Mouse (Mus musculus) midbrain, embryonic 15.5 days (tissue): ENCODE measurements around the gene Stx8. TPM values are rescaled to one million over a fixed set of nuclear protein-coding genes. Genes with fewer than 3 reads are reported as not detected.
A peak's percentile ranks its signal among the peaks of the same experiment; 100 is the strongest.

Experiments used
- ATAC-seq: fragments of 200-750 bp; cut with Nextera tagmentation; replicated peaks from 2 replicates; pipeline ENCODE4 v1.8.0; 2017; ENCODE audit warnings: moderate TSS enrichment
- H3K27ac ChIP-seq: fragments of 300-500 bp; sonication (generic); 2 replicates; pipeline ENCODE4 v1.5.1; 2015; ENCODE audit warnings: mild to moderate bottlenecking, inconsistent platforms
- H3K27me3 ChIP-seq: fragments of 300-500 bp; sonication (generic); replicated peaks from 2 replicates; pipeline ENCODE4 v1.6.1; 2015; ENCODE audit warnings: inconsistent platforms
- H3K36me3 ChIP-seq: fragments of 300-500 bp; sonication (generic); replicated peaks from 2 replicates; pipeline ENCODE4 v1.6.1; 2015; ENCODE audit warnings: inconsistent platforms
- H3K4me1 ChIP-seq: fragments of 300-500 bp; sonication (generic); 2 replicates; pipeline ENCODE4 v1.6.1; 2015; ENCODE audit warnings: inconsistent platforms
- H3K4me2 ChIP-seq: fragments of 300-500 bp; sonication (generic); 2 replicates; pipeline ENCODE4 v1.6.1; 2015; ENCODE audit warnings: inconsistent platforms, mild to moderate bottlenecking, moderate library complexity
- H3K4me3 ChIP-seq: fragments of 300-500 bp; sonication (generic); 2 replicates; pipeline ENCODE4 v1.5.1; 2015; ENCODE audit warnings: mild to moderate bottlenecking, inconsistent platforms
- H3K9ac ChIP-seq: fragments of 300-500 bp; sonication (generic); 2 replicates; pipeline ENCODE4 v1.6.1; 2015; ENCODE audit warnings: mild to moderate bottlenecking, inconsistent platforms
- H3K9me3 ChIP-seq: fragments of 300-500 bp; sonication (generic); 2 replicates; pipeline ENCODE4 v1.6.1; 2016; ENCODE audit warnings: inconsistent platforms
- WGBS: fragments of 180-500 bp; shearing (Covaris S2); methylation state at CpG from one replicate; pipeline ENCODE4 v1.1.7; 2015; ENCODE audit warnings: mixed read lengths; 5-methylcytosine and 5-hydroxymethylcytosine counted together
- polyA plus RNA-seq: library from polyadenylated mRNA; unstranded; fragments of >200 nt; fragmentation: Nextera tagmentation; extraction: Ambion mirVana; gene quantifications from 2 replicates; pipeline ENCODE4 v1.2.1, GENCODE M21; 2015

Gene Stx8
- polyA plus RNA-seq, 1 experiment from 2014 or later, result 60.8 TPM

DNA sequence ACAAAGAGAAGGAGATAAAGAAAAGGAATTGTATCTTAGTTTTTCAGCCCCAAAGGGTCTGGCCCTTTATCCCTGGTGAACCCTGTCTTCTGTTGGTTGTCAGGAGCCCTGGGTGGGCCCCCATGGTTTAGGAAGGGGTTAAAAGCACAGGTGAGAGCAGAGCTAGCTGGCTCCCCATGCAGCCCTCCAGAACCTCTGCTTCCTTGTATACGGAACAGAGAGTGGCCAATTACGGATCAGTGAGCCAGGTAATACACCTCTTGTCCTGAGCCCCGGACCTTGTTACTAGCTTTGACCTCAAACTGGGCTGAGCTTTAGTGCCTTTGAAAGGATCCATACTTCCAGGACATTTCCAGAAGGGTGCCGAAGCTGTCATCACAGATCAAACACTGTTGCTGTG is 234.5 kb downstream of the Stx8 start:
- H3K4me2 ChIP-seq, result no peak overlapping the region
- 0 out of 2 replicates have a peak, but pooled peaks cover 4% of the 10 kb centered on the region for H3K27me3 ChIP-seq
- no peaks in the 10 kb centered on the region for H3K36me3 ChIP-seq
- no peak for ATAC-seq
- H3K9me3 ChIP-seq, result no peaks in the 10 kb centered on the region
- no peak overlapping the region for H3K4me3 ChIP-seq
- 86% methylated on average over 4 of the region's 4 CpGs for WGBS
- peaks cover 14% of the 10 kb centered on the region; the same call in 1 of the 2 replicates for H3K4me1 ChIP-seq
- no peak overlapping the region for H3K9ac ChIP-seq
- H3K27ac ChIP-seq, result no peak overlapping the region

DNA sequence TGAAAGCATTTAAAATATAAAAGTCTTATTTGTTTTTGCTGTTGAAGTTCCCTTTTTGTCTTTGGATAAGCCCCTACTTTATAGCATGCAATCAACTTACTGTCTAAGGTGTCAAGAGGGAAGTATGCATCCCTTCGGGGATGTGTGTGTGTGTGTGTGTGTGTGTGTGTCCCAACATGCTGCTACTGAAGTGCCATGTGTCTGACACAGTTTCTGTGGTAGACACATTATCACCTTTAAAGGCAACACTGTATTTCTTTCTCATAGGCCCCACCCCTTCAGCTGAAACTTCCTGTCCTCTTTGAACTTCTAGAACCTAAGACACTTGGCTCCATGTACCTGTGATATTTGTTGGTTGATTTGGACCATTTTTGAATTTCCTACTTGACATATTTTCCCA is 235.1 kb downstream of the Stx8 start:
- Histone ChIP-seq H3K27ac (no peak overlapping the region), H3K27me3 (0 out of 2 replicates have a peak, but pooled peaks cover 4% of the 10 kb centered on the region), H3K9ac (no peak overlapping the region), H3K4me1 (peaks cover 9% of the 10 kb centered on the region; the same call in 1 of the 2 replicates), H3K9me3 (no peaks in the 10 kb centered on the region), H3K4me2 (no peak overlapping the region), H3K4me3 (no peak overlapping the region), H3K36me3 (no peaks in the 10 kb centered on the region)
- 65% methylated on average over 1 of the region's 1 CpGs for WGBS
- ATAC-seq, result no peak

DNA sequence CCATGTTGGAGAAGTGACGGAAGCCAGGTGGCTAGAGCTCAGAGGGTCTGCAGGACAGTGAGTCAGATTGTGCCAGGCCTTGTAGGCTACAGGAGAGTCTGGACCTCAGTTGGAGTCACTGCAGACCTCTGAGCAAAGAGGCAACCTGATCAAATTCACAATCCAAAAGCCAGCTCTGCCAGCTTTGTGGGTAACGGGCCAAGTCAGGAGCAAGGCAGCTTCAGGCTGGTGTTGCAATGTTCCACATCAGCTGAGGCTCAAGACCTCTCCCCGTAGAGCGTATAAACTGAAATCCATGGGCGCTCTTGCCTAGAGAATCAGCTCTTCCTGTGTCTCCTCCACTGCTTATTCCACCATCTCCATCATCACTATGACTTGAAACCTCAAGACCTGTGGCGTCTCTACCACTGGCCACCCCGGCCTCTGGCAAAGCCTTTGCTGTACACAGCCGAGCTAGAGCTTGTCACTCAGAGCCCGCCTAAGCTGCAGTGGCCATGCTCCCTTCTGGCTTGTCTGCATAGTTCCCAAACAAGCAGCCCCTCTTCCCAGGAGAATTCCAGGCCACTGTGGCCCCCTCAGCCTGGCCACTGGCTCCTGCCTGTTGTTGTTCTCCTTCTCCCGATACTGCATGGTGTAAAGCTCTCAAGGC is 235.9 kb downstream of the Stx8 start:
- Histone ChIP-seq H3K9me3 (no peaks in the 10 kb centered on the region), H3K4me1 (peaks cover 9% of the 10 kb centered on the region; the same call in 1 of the 2 replicates), H3K27me3 (0 out of 2 replicates have a peak, but pooled peaks cover 4% of the 10 kb centered on the region), H3K9ac (no peak overlapping the region), H3K4me2 (no peak overlapping the region), H3K36me3 (no peaks in the 10 kb centered on the region), H3K4me3 (no peak overlapping the region), H3K27ac (0 out of 2 replicates have a peak overlapping the region, but pooled peaks have one; percentile 5)
- WGBS, result 78% methylated on average over 10 of the region's 10 CpGs
- no peak for ATAC-seq

DNA sequence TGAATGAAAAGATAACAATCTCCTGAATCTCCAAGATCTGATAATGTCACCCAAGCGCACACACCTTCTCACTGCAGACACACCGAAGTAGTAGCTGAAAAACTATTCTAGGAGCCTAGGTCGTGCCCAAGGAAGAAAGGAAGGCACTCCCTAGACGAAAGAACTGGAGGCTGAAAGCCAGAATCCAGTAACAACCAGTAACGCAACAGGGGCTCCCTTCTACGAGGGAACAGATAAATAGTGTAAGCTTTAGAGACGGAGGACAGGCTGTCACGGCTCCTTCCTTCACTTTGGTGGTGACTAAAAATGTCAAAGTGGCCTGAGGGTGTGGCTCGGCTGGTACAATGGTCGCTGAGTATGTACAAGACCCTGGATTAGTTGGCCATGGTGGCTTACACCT is 236.6 kb downstream of the Stx8 start:
- Histone ChIP-seq H3K36me3 (no peaks in the 10 kb centered on the region), H3K27ac (no peak overlapping the region), H3K4me3 (no peak overlapping the region), H3K27me3 (0 out of 2 replicates have a peak, but pooled peaks cover 4% of the 10 kb centered on the region), H3K4me1 (peaks cover 9% of the 10 kb centered on the region; the same call in 1 of the 2 replicates), H3K4me2 (no peak overlapping the region), H3K9ac (no peak overlapping the region), H3K9me3 (no peaks in the 10 kb centered on the region)
- WGBS, result 48% methylated on average over 10 of the region's 10 CpGs
- ATAC-seq, result no peak

DNA sequence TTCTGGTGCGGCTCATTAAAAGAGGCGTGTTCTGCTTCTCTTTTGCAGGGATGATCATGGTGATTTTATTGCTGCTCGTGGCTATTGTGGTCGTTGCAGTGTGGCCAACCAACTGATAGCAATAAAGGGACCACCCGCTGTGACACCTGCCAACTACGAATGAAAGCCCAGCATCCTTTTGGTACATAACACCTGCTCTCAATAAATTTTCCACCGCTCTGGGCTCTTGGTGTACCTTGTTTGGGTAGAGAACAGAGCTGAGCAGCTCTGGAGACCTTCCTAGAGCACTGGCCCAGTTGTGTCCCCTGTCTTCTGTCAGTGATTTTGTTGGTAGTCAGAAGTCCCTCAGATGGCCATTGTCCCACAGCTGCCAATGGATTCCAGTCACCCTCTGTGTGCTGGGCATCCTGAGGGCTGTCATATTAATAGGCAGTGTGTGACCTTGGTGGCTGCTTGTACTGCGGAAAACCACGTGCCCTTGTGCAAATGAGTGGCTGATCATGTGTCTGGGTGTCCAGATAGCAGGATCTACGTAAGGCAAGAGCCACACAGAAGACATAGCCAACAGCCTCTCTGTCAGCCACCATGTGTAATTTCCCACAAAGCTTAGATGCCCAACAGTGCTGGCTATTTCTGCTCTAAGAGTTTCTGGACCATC is 237.8 kb downstream of the Stx8 start:
- Histone ChIP-seq H3K36me3 (no peaks in the 10 kb centered on the region), H3K4me1 (peaks cover 9% of the 10 kb centered on the region; the same call in 1 of the 2 replicates), H3K4me2 (no peak overlapping the region), H3K4me3 (no peak overlapping the region), H3K27ac (no peak overlapping the region), H3K27me3 (0 out of 2 replicates have a peak, but pooled peaks cover 4% of the 10 kb centered on the region), H3K9ac (no peak overlapping the region), H3K9me3 (no peaks in the 10 kb centered on the region)
- no peak for ATAC-seq
- 74% methylated on average over 10 of the region's 10 CpGs for WGBS

DNA sequence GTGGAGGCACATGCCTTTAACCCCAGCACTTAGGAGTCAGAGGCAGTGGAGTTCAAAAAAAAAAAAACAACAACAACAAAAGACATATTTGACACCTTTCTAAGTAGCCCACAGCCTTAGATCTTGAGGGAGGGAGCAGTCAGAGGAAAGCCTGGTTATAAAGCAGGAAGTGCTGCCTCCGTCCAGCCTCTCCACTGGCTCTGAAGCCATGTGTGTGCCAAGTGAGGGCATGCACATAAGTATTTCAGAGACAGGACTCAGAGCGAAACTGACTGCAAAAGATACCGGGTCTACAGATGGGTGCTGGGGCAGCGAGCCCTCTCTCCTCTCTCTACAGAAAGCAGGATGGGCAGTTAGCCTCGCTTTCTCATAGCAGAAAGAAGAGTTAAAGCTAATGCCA is 238.4 kb downstream of the Stx8 start:
- Histone ChIP-seq H3K4me2 (no peak overlapping the region), H3K9ac (no peak overlapping the region), H3K9me3 (no peaks in the 10 kb centered on the region), H3K4me1 (peaks cover 9% of the 10 kb centered on the region; the same call in 1 of the 2 replicates), H3K27ac (no peak overlapping the region), H3K4me3 (no peak overlapping the region), H3K27me3 (0 out of 2 replicates have a peak, but pooled peaks cover 4% of the 10 kb centered on the region), H3K36me3 (no peaks in the 10 kb centered on the region)
- ATAC-seq, result no peak
- 86% methylated on average over 5 of the region's 5 CpGs for WGBS

DNA sequence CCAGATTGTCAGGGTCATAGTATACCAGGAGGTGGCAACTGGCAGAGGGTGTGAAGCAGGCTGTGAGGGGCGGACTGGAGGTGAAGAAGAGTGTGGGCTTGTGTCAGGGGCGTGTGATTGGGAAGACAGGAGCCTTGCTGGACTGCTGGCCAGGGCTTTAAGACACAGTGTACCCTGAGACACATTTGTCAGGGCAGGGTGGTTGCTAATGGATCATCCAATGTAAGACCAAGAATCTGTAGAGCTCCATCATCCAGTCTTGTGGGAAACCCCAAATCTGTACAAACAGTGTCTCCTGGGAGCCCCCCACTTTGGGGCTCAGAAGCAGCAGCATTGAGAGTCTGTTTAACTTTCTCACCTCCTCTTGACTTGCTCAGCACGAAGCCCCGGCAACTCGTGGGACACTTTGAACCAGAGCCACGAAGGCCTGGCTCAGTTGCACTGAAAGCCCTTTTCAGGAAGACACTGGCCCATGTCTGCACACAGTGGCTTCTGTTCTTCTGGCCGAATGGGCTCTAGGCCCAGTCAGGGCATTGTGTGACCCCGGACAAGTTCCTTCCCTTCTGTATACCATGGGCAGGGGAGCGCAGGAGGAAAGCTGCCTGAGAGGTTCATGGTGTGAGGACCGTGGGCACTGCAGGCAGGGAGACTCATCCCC is 239.7 kb downstream of the Stx8 start:
- Histone ChIP-seq H3K9ac (no peak overlapping the region), H3K9me3 (no peaks in the 10 kb centered on the region), H3K4me3 (no peak overlapping the region), H3K27me3 (0 out of 2 replicates have a peak, but pooled peaks cover 4% of the 10 kb centered on the region), H3K27ac (no peak overlapping the region), H3K4me2 (no peak overlapping the region), H3K4me1 (peaks cover 3% of the 10 kb centered on the region; the same call in 1 of the 2 replicates), H3K36me3 (no peaks in the 10 kb centered on the region)
- WGBS, result 88% methylated on average over 10 of the region's 10 CpGs
- 0 out of 2 replicates have a peak, but pooled peaks have one; percentile 17 for ATAC-seq

DNA sequence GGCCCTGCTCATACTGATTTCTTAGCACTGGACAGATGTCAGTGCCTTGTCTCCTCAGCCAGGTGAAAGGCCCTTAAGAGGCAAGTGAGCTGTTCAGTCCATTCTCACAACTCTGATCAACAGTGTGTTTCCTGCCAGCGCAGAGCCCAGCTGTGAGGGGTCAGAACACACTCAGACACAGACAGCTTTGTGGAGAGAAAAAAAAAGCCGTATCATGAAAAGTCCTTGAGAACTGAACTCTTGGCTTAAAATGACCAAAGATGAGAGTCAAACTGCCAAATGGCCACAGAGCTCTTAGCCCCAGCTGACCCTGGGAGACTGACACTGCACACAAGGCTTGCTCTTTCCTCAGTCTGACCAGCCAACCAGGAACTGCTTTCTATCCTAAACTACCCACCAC is 242.0 kb downstream of the Stx8 start:
- WGBS, result 89% methylated on average over 2 of the region's 2 CpGs
- no peak for ATAC-seq

DNA sequence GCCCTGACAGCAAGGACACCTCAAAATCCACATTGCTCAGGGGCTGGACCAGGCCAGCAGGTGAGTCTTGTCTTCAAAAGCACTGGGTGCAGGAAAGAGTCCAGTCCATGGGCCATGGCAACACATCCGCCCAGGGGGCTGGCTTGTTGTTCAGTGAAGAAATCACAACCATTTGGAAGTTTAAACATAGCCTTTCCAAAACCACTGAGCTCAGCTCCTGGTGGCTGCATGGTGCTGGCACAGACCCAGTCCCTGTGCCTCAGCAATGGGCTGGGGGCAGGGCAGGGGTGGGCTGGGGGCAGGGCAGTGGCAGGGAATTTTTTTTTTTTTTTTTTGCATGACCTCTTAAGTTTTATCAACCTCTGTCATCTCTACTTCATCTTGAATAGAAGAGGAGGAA is 242.6 kb downstream of the Stx8 start:
- Histone ChIP-seq H3K4me3 (no peak overlapping the region), H3K4me2 (no peak overlapping the region), H3K36me3 (no peaks in the 10 kb centered on the region), H3K9ac (no peak overlapping the region), H3K9me3 (no peaks in the 10 kb centered on the region), H3K27me3 (0 out of 2 replicates have a peak, but pooled peaks cover 4% of the 10 kb centered on the region), H3K27ac (no peak overlapping the region), H3K4me1 (0 out of 2 replicates have a peak, but pooled peaks cover under 1% of the 10 kb centered on the region)
- WGBS, result 93% methylated on average over 1 of the region's 1 CpGs
- no peak for ATAC-seq

More for the DNA sequence above, 242.0 kb downstream of the Stx8 start:
- H3K27me3 ChIP-seq, result 0 out of 2 replicates have a peak, but pooled peaks cover 4% of the 10 kb centered on the region
- H3K4me1 ChIP-seq, result no peaks in the 10 kb centered on the region
- H3K4me2 ChIP-seq, result no peak overlapping the region
- no peak overlapping the region for H3K27ac ChIP-seq
- H3K9ac ChIP-seq, result no peak overlapping the region
- no peak overlapping the region for H3K4me3 ChIP-seq
- no peaks in the 10 kb centered on the region for H3K36me3 ChIP-seq
- H3K9me3 ChIP-seq, result no peaks in the 10 kb centered on the region

DNA sequence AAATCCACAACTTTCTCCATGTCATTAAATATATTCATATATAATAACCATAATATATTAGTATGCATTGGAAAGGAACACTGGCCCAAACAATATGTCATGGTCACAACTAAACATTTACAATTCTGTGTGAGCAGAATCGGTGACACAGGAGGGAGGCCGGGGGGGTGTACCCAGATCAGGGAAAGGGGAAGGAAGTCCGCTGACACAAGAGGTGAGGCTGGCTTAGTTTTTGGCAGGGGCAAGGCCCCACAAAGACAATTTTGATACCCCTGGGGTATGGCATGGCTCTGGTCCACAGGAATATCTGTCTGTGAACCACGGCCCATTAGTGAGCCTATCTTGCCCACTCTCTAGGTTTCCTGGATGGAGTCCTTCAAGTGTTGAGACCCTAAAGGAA is 243.5 kb downstream of the Stx8 start:
- Histone ChIP-seq H3K9me3 (no peaks in the 10 kb centered on the region), H3K9ac (no peak overlapping the region), H3K4me1 (peaks cover 8% of the 10 kb centered on the region), H3K36me3 (no peaks in the 10 kb centered on the region), H3K27me3 (0 out of 2 replicates have a peak, but pooled peaks cover 2% of the 10 kb centered on the region), H3K4me2 (no peak overlapping the region), H3K27ac (no peak overlapping the region), H3K4me3 (no peak overlapping the region)
- 95% methylated on average over 4 of the region's 4 CpGs for WGBS
- no peak for ATAC-seq

DNA sequence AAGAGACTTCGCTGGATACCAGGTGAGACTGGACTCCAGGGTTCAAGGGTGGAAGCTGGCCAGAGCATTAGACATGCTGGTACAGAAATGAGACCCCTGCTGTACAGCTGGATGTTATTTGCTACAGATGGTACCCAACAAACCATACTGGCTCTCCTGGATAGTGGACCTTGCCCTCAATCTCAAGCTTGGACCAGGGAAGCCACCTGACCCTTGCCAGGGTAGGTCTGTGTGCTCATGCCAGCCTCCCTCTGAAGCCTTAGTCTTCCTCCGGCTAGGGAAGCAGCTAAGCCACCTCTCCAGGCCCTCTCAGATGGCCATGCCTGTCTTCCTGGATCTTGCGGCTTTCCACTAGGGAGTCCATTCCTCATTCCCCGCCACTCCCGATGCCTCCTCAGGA is 244.7 kb downstream of the Stx8 start:
- Histone ChIP-seq H3K36me3 (no peaks in the 10 kb centered on the region), H3K4me2 (no peak overlapping the region), H3K27me3 (no peaks in the 10 kb centered on the region), H3K27ac (0 out of 2 replicates have a peak overlapping the region, but pooled peaks have one; percentile 2), H3K9me3 (no peaks in the 10 kb centered on the region), H3K4me1 (peaks cover 20% of the 10 kb centered on the region), H3K4me3 (no peak overlapping the region), H3K9ac (no peak overlapping the region)
- ATAC-seq, result no peak
- 91% methylated on average over 5 of the region's 5 CpGs for WGBS

DNA sequence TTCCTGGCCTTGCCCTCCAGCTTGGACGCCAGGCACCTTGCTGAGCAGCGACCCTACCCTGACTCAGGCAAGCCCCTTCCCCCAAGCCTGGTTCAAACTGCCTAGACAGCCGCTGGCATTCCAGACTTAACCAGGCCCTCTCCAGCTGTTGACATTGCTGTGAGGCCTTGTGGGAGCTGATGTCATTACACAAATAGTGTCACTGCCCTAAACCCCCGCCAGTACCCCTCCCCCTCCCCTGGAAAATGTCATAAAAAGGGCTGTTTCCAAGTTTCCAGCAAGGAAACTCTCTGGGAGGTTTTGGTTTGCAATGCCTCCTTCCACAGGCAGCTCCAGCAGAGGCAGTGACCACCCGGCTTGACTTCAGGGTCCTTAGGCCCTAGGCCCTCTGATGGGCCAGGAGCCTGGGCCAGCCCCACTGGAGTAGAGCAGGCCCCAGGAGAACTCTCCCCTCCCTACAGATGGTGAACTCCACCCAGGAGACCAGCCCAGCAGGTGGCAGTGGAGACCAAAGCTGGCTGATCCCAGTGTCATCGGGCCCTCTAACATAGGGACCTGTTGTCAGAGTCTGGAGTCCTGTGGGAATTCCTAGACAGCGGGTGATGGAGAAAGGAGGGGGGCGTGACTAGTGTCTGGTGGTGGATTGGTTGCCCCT is 246.1 kb downstream of the Stx8 start:
- Histone ChIP-seq H3K9ac (no peak overlapping the region), H3K9me3 (no peaks in the 10 kb centered on the region), H3K4me1 (peaks cover 28% of the 10 kb centered on the region), H3K36me3 (no peaks in the 10 kb centered on the region), H3K27ac (no peak overlapping the region), H3K4me2 (no peak overlapping the region), H3K27me3 (no peaks in the 10 kb centered on the region), H3K4me3 (no peak overlapping the region)
- no peak for ATAC-seq
- 62% methylated on average over 8 of the region's 8 CpGs for WGBS
